Mouse (Mus musculus) heart, postnatal 36 days (tissue): Measurements from ENCODE around the gene Fgf12. TPM values are rescaled to one million over a fixed set of nuclear protein-coding genes. Genes with fewer than 3 reads are reported as not detected.

Experiments
- DNase-seq, 2 experiments: peaks; one replicate each; pipeline ENCODE4 v3.0.0; 2021 to 2022
- intact Hi-C: fragments of 180-260 bp; cut with DNase I; formaldehyde crosslinking; loops from one replicate; pipeline ENCODE4 v1.15.1; 2025
- total RNA-seq, 2 experiments: library from RNA; stranded (reverse); gene quantifications; 2 replicates each; pipeline ENCODE4 v1.2.3; 2021

Fgf12 gene
- total RNA-seq, 2 experiments from 2014 or later = 11.8 to 16.5 TPM

DNA sequence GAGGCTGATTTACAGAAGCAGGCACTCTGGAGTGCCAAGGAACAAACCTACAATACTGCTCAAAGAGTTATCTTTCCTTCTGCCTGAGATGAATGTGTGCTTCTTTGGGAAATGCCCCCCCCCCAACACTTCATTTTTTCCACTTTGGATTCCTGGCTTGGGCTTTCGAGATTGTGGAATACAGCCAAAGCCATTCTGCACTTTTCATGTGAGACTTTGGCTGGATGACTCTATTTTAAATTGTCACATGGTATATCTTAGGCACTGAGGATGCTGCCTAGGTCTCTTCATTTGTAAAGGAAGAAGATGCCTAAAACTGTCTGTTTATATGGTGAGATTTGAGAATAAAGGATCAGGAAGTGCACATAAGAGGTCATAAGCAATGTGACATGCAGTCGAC, 402.2 kb downstream of the Fgf12 start:
- DNase-seq = no peak
- intact Hi-C loops = no loop called here

DNA sequence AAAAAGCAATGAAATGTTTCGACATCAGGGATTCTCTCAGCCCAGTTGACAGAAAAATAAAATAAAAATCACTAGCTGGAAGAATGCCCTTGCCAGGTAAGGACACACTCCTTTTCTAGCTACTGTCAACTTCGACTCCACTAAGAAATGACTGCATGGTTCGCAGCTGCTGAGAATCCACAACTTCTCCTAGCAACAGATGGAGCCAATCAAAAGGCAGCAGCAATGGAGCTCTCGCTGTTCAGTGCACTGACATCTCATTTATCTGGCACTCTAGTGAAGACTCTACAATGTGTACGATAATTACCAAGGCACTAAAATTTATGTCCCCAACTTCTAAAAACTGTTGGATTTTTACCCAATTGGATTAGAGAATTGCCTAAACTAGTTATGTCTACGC, 407.5 kb downstream of the Fgf12 start:
- intact Hi-C loops = no loop called here
- no peak for DNase-seq

DNA sequence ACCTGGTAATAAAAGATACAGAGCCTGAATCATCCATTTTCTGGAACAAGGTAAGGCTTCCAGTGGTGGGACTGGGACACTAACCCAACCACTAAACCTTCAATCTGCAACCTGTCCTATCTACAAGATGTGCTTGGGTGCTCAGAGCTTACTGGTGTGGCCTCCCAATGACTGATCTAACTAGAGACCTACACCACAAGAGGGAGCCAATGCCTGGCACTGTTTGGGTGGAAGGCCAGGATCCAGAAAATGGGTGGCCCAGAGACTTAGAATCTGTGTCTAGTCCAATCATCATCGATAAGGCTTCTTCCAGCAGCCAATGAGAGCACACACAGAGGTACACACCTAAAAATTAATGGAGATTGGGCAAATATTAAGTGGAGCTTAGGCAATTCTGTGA, 414.9 kb downstream of the Fgf12 start:
- no peak for DNase-seq
- intact Hi-C loops = no loop called here

DNA sequence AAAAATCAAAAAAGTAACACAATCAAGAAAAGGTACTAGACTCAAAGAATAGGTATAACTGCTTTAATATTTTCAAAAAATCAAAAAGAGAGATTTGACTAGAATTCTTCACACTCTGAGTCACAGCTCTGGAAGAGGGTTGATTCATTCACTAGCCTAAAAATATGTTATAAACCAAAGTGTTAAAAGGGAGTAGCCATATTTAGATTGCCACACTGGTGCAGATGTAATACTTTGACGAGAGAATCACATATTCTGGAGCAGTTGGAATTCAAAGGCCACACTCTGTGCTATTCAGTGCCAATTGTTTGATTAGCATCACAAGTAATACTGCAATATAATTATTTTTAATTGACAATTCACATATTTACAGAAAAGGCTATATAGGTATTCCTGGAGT, 416.2 kb downstream of the Fgf12 start:
- intact Hi-C loops = no loop called here
- DNase-seq = no peak

DNA sequence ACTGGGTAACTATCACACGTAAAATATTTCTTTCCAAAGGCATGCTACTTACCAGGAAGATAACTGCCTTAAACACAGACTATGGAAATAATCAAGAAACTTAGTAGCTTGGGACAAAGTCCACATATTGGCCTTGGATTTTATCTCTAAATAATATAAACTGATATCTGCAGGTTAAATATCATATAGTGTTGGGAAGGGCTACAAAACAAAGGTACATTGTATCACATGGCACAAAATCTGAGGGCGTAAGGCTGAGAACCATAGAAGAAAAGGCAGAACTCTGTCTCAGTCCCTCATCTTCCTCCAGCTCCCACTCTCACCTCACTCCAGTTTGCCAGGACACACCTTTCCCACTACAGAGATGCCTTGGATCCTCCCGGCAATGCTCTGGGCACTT, 417.8 kb downstream of the Fgf12 start:
- intact Hi-C loops = no loop called here
- DNase-seq = no peak

DNA sequence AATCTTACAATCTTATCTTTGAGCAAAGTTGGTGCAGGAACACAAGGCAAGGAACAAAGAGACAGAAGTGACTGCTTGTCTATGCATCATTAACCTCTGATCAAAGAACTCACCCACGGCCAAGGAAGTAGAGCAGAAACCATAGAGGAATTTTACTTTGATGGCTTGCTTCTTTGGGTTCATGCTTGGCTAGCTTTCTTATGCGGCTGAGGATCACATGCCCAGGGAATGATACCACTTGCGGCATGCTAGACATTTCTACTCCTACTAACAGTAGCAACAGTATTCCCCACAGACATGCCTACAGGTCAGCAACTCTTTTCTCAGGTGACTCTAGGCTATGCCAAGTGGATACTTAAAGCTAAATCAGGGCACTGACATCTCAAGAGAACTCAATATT, 429.3 kb downstream of the Fgf12 start:
- intact Hi-C loops = no loop called here
- DNase-seq = no peak

DNA sequence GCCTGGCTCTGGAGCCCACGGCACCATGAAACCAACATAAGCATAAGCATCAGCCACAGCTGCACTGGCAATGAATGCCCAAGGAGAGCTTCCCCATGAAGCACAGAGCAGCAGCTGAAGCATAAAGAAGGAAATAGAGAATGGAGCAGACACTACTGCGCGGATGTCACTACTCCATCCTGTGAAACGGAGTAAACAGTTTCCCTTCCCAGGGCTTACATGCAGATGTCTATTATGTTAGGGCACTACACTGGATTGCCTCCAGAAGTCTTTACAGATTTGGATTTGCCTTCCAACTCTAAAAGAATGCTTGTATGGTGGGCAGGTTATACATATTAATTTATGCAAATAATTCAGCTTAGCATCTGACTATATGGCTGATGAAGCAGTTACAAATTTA, 441.2 kb downstream of the Fgf12 start:
- intact Hi-C loops = no loop called here
- DNase-seq = no peak

DNA sequence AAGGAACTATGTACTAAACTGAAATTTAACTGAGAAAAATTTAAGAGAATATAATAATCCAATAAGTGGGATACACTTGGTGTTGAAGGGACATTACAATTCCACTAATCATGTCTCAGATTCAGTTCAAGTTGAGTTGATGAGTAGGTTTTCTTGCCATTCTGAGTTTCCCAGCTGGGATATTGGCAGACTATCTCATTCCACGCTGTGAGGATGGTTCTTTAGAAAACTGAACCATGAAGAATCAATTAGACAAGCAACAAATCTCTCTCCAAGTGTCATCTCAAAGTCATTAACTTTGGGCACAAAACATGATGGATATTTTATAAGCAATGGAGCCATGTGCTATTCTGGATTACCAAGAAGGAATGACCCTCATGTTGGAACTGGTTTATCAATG, 449.0 kb downstream of the Fgf12 start:
- no peak for DNase-seq
- intact Hi-C loops = no loop called here

DNA sequence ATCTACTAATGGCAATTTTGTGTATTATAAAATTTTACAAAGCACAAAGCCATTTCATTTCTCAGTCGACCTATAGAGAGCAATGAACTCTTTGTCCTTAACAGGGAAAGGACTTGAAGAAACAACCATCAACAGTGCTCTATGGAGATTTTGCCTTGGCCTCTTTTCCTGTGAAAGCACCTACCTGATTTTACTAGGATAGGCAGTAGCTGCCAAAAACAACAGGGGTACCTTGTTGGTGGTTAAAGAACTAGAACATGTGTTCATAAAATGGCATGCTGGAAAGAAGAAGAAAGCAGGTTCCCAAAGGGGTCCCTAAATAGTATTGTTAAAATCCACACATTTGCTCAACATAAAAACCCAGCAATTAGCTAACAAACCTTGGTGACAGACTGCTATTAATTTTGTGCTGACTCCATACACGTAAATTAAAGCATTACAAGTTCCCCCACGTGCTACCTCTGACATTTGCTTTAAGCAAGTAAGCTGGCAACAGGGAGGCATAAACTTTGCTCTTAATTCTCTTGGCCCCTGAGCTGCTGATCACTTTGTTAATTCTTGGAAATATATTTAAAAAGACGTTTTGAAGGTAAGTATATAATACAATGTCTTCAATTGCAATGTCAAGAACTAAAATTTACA, 463.1 kb downstream of the Fgf12 start:
- no peak for DNase-seq
- intact Hi-C loops = no loop called here

DNA sequence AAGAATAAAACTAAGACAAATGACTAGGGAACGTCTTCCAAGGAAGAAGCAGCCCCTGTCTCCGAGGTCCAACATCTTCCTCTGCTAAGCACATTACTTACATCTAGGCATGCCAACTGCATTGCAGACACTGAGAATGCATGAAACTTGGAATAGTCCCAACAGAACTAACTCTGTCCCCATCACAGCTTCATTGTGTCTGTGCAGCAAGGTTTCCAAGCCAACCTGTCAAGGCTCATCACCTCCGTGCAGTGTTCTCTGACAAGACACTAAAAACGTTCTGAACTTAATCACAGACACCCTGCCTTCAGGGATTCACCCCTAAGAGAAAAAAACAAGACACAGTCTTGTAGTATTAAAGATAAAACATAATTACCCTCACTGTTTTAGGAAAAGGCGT, 495.0 kb downstream of the Fgf12 start:
- no peak for DNase-seq
- intact Hi-C loops = no loop called here

DNA sequence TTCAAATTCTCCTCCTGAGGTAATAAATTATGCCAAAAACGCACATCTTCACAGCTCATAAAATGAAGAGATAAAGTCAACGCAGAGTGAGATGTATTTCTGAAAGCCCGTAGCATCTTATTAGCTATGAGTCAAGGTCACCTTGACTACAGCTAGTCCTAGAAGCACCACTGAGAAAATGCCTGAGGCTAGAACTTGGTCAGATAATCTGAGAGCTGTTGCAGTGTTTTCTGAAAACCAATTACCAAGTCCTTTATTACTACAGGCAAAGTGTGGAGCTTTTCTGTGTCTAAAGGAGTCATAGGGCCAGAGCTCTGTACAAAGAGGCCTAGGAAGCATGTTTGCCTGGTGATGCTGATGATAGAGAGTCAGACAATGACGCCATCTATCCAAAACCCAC, 498.6 kb downstream of the Fgf12 start:
- DNase-seq = no peak
- intact Hi-C loops = no loop called here

DNA sequence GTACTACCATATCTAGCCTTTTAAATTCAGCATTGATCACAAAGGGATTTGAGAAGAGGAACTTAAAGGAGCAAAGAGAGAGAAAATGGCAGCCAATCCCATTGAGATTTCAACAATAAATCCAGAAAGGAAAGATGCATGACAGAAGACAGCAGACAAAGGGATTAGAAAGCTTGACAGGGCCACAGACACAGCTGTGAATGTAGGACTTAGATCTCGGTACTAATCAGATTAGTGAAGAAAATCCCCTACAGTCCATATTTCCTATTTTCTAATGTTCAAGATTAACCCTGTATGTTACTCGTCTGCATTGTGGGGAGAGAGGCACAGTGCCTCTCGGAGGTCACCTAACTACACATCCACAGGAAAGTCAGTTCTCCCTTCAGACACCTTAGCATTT, 500.9 kb downstream of the Fgf12 start:
- no peak for DNase-seq
- intact Hi-C loops = no loop called here

DNA sequence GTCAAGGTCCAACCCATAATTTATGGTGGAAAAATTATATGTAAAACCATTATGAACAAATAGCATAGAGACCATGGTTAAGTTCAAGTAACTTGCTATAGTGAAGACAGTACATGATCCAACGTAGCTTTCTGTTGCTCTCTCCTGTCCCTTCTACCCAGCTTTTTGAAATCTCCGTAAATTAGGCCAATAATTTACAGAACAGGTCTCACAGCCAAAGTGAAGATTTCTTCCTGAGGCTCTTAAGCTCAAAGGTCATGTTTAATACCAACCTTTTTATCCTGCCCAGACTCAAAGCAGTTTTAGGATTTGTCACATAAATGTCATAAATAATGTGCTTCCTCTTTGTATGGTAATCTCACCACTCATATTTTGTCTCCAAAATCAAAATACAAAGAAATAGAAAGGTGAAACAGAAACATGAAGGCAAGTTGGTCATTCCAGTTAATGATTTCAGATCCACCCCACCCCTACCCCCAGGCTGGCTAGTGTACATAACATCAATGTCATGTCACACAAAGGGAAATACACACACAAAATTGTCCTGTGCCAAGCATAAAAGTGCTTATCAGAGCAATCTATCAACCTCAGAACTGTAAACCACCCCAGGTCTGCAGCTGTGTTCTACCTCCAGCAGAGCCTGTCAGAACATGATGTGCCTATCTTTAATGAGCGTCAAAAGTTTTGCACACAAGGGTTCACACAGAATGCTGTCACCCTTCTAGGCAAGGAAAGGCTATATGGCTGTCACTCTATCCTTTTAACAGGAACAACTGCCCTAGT, 509.8 kb downstream of the Fgf12 start:
- DNase-seq = no peak
- intact Hi-C loops = no loop called here

DNA sequence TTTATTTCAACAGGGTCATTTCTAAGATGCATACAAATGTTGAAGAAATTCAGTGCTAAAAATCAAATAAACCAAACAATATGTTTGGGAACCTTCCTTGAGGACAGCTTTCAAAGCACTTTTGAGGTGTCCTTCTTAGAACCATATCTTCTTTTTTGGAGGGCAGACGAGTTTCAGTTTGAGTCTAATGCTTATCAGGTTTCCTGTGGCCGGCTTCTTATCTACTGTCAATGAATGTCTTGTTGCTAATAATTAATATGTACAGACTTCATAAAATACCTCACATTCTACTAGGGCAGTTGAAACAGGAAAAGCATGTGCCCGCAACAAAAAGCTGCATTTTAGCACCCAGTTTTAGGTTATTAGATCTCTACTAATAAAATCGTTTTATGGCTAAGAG, 513.5 kb downstream of the Fgf12 start:
- no peak for DNase-seq
- intact Hi-C loops = no loop called here

DNA sequence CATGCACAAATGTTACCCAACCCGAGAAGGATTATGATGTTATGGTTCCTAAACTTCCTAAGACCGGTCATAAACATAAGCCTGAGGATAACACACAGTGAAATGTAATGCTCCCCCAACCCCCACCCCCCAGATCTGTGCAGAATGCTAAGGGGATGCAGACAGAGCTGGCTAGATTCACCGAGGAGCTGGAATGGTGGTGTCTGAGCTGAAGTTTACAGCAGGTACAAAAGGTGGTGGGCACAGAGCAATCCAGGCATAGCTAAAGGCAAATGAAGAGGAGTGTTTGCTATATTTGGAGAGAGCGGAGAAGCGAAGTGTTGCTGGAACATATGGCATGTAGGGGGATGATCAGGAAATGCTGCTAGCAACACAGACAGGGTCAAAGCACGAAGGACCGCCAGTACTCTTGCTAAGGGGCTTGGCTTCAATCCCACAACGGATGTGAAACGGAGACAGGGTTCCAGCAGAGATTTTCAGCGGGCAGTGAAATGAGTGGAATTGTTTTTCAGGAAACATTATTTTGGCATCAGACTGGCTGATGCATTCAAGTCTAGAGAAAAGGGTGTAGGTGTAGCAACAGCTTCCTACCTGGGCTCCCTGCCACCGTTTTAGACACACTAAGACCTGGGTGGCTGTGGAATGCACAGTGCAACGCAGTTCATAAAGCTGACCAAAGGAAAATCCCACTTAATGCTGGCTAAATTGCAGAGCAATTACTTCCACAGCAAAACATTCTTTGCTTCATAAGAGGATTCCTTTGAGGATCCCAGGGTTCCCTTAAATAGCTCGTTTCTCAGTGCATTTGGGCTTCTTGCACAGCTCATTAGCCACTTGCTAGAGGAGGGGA, 514.6 kb downstream of the Fgf12 start:
- intact Hi-C loops = no loop called here
- DNase-seq = peak in 1 of 2 experiments; percentile 1

DNA sequence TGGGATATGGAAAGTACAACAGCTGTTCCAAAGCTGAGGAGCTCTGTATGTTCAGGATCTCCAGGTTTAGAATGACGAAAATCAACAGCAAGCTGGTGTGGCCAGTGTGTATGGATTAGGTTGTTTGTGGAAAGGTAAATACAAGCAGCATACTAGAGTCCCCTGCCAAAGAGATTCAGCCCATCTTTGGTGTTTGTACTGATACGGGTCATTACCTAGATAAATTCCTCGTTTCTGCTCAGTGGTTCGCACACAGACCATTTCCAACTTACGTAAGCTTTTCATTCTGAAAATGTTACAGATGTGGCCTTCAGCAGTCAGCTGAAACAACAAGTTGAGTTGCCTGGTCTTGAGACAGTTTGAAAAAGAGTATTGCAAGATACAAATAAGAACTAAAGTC, 536.9 kb downstream of the Fgf12 start:
- intact Hi-C loops = no loop called here
- no peak for DNase-seq

DNA sequence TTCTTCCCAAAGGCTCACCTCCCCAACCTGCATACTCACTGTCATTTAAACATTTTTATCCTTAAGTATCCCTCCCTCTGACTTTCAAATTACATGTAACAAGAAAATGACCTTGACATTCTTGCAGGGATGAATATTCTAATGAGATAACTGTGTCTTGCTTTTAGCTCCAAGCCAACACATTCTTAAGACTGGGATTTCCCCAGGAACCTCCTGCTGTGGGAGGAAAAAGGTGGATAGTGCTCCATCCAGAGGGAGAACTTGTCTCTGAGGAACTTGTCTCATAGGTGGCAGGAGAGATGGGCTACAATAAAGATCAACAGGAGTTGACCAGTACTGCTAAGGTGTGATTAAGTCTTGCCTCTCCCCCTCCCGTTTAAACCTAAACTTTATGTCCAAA, 540.5 kb downstream of the Fgf12 start:
- DNase-seq = no peak
- intact Hi-C loops = no loop called here

DNA sequence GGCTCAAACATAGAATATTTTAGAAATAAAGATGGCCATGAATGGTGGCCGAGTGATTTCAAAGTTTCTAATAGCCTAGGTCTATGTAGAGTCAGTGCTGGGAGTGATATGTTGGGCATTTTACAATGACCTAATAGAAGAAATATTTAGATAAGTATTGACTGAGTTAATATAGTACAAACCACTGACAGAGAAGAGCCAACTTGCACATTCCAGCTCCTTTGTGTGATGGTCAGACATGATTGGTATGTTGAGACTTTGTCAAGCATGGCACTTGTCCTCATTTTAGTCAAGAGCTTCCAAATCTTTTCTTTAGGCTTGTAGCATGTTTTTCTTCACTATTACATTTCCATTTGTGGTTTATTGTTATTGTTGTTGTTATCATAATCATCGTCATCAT, 596.4 kb downstream of the Fgf12 start:
- no peak for DNase-seq
- intact Hi-C loops = no loop called here

DNA sequence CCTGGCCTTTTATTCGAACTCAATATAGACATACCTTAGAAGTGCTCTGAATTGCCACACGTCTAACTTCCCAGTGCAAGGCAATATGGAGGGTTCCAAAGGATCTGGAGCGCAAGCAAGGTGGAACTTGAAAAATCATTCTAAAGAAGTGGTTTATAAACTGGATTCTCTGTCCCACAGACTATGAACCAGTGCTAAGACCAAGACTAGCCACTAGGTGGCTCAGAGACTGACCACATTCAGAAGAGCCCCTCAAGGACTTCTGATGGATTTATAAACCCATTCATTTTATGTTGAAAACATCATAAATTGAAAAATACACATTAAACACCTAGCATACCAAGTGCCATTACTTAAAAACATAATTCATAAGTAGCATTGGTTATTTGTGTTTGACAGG, 611.9 kb downstream of the Fgf12 start:
- DNase-seq = no peak
- intact Hi-C loops = loop anchor here (2.0 kb wide), 1 partner anchor 350 kb away; no protein-coding TSS in a partner anchor

DNA sequence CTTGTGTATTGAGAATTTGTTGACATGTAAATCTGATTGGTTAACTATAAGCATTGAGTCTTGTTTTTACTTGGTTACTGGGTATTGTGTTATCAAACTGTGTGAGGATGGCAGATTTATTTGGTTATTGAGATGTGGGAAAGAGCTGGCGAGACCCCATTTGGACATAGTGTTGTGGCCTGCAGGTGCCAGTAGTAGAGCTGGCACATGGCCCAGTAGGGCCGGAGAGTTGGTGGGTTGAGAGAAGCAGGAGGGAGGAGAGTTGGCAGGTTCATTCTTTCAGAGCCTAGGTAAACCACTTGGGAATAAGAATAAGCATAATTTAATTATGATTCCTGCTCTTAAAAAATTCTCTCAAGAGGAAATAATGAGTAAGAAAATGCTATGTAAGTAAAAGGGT, 625.9 kb downstream of the Fgf12 start:
- DNase-seq = no peak
- intact Hi-C loops = no loop called here
